Mouse (Mus musculus) macrophage (primary cell): ENCODE measurements around the gene Ankrd11. TPM values are rescaled to one million over a fixed set of nuclear protein-coding genes. Genes with fewer than 3 reads are reported as not detected.
A peak's percentile ranks its signal among the peaks of the same experiment; 100 is the strongest.

ENCODE experiments used
- H3K27ac ChIP-seq: fragments of 350-480 bp; formaldehyde crosslinking; 2 replicates; pipeline ENCODE4 v1.9.0; 2021
- H3K36me3 ChIP-seq: fragments of 350-480 bp; formaldehyde crosslinking; 2 replicates; pipeline ENCODE4 v1.9.0; 2021; ENCODE audit errors: inconsistent target
- H3K4me3 ChIP-seq: fragments of 350-480 bp; formaldehyde crosslinking; 2 replicates; pipeline ENCODE4 v1.9.0; 2021; ENCODE audit errors: inconsistent target
- H3K79me2 ChIP-seq: fragments of 350-480 bp; formaldehyde crosslinking; 2 replicates; pipeline ENCODE4 v1.9.0; 2021; ENCODE audit errors: inconsistent target
- WGBS: methylation state at CpG from one replicate; pipeline ENCODE4 v1.1.7; 2026; ENCODE audit warnings: inconsistent platforms; ENCODE audit not compliant: missing documents; 5-methylcytosine and 5-hydroxymethylcytosine counted together
- polyA plus RNA-seq: library from polyadenylated mRNA; stranded (reverse); fragments of 250-400 nt; gene quantifications from 3 replicates; pipeline ENCODE4 v1.2.4, GENCODE M21; 2018; ENCODE audit warnings: inconsistent platforms

Gene Ankrd11
- polyA plus RNA-seq, 1 experiment from 2014 or later: 46.6 TPM

DNA sequence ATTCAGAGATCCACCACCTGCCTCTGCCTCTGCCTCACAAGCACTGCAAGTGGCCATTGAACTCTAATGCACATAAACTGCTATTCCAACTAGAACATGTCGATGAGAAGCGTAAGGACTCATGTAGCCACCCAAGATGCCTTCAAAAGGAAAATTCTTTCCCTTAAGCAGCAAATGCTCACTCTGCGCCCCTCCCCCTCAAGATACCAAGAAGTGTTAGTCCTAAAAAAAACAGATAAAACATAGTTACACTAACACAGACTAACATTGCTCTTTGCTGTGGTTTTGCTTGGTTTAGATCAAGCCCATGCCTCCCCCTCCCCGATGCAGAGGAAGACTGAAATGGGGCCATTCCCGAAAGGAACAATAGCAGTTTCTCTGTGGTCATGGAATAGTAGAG is 90.6 kb downstream of the Ankrd11 start:
- peaks cover 100% of the 10 kb centered on the region for H3K79me2 ChIP-seq
- WGBS: 93% methylated on average over 5 of the region's 5 CpGs

GRCm38 (mm10) chr8:122949701-122950100 is 92.4 kb downstream of the Ankrd11 start:
- Histone ChIP-seq H3K4me3 (no peak overlapping the region), H3K79me2 (peaks cover 100% of the 10 kb centered on the region), H3K27ac (no peak overlapping the region), H3K36me3 (no peaks in the 10 kb centered on the region)
- 89% methylated on average over 5 of the region's 5 CpGs for WGBS

More for the DNA sequence above, 90.6 kb downstream of the Ankrd11 start:
- Histone ChIP-seq H3K4me3 (no peak overlapping the region), H3K36me3 (no peaks in the 10 kb centered on the region), H3K27ac (no peak overlapping the region)

DNA sequence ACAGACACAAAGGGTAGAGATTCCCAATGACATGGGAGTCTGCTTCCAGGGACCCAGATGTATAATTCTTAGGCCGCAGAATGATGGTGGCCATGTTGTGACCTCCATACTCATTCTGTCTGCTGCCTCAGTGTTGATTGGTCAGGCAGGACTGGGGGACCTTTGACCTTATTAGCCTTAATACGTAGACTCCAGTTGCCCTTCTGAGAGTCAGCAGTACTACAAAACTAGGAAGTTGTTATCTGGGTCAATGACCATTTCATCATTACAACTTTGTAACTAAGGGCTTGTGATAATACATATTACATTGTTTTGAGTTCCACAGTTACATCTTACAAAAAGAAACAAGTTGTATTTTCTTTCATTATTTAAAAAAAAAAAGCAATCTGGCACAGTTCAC is 96.3 kb downstream of the Ankrd11 start:
- Histone ChIP-seq H3K4me3 (no peak overlapping the region), H3K36me3 (no peaks in the 10 kb centered on the region)
- 67% methylated on average over 2 of the region's 2 CpGs for WGBS

DNA sequence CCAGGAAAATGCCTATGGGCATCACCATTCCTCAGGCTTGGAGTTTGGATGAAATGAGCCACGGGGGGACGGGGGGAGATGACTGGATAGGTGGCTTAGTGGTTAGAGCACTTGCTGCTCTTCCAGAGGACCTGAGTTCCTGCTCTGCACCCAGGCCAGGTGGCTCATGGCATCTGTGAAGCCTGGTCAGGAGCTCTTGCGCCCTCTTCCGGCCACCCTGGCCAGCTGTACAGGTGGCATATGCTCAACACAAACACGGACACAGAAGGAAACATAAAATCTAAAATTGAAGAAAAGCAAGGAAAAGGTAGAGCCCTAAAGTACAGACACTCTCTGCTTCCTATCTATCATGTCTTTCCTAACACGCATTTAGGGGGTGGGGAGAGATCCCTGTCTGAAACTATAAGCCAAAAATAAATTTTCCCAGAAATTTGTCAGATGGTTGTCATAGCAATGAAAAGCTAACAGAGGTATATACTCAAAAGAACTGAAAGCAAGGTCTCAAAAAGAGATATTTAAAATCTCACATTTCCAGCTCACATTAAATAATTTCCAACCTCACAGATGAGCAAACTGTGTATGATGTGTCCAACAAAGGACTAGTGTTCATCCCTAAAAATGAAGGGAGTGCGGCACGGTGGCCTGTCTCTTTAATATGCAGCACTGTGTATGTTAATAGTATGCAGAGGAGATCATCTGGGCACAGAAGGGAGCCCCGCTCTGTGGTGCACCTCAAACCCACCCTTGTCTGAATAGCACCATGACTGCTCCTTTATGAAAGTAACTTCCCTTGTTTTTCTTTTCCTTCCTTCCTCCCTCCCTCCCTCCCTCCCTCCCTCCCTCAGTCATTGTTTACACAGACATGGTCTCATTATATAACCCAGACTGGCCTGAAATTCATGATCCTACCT is 99.0 kb downstream of the Ankrd11 start:
- H3K36me3 ChIP-seq: no peaks in the 10 kb centered on the region
- no peak overlapping the region for H3K27ac ChIP-seq
- 72% methylated on average over 9 of the region's 9 CpGs for WGBS
- peaks cover 100% of the 10 kb centered on the region for H3K79me2 ChIP-seq
- H3K4me3 ChIP-seq: no peak overlapping the region

More for the DNA sequence above, 96.3 kb downstream of the Ankrd11 start:
- Histone ChIP-seq H3K79me2 (peaks cover 100% of the 10 kb centered on the region), H3K27ac (no peak overlapping the region)

DNA sequence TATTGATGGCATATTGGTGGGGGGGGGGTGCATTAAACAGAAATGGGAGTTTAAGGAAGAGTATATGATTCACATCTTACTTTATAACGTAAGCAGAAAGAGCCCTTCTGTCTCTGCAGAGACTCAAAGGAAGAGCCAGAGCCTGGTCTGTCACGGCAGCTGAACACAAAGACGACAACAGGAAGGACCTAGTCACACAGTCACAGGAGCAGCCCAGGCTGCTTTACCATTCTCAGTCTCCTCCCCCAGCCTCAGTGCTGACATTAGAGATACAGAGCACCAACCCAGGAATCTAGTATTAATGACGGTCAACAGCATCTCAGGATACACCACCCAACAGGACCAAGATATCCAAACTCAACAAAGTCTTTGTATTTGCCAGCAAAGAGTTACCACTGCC is 103.5 kb downstream of the Ankrd11 start:
- 10% methylated on average over 4 of the region's 4 CpGs for WGBS
- Histone ChIP-seq H3K36me3 (no peaks in the 10 kb centered on the region), H3K27ac (peak overlapping the region; percentile 28; the same call in 1 of the 2 replicates), H3K4me3 (no peak overlapping the region), H3K79me2 (peaks cover 95% of the 10 kb centered on the region)

- no peak overlapping the region for H3K4me3 ChIP-seq
- 80% methylated on average over 3 of the region's 3 CpGs for WGBS
- peak overlapping the region; percentile 28 for H3K27ac ChIP-seq
- H3K79me2 ChIP-seq: peaks cover 95% of the 10 kb centered on the region
- no peaks in the 10 kb centered on the region for H3K36me3 ChIP-seq
Observed at GRCm38 (mm10) chr8:122938170-122938569, 103.9 kb downstream of the Ankrd11 start.

GRCm38 (mm10) chr8:122937545-122938053 is 104.5 kb downstream of the Ankrd11 start:
- WGBS: 61% methylated on average over 2 of the region's 2 CpGs
- H3K79me2 ChIP-seq: peaks cover 95% of the 10 kb centered on the region
- peak overlapping the region; percentile 28; the same call in 1 of the 2 replicates for H3K27ac ChIP-seq
- no peak overlapping the region for H3K4me3 ChIP-seq
- H3K36me3 ChIP-seq: no peaks in the 10 kb centered on the region

DNA sequence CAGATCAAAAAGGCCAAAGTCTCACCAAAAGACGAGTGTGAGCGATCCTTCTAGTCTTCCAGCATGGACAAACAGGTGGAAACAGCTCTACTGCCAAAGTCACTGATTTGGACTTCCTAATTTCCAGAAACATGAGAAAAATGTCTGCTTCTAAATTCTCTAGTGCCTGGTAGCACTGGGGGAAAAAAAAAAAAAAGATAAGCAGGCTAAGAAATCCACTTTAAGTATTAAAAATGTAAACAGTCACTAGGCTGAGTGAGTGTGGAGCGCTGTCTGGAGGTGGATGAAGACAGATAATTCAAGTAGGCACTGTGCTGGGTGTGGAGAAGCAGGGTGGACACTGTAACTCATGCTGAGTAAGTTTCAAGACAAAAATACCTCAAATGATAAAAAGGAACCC is 106.2 kb downstream of the Ankrd11 start:
- WGBS: 100% methylated on average over 3 of the region's 3 CpGs
- peaks cover 95% of the 10 kb centered on the region for H3K79me2 ChIP-seq
- H3K36me3 ChIP-seq: no peaks in the 10 kb centered on the region
- no peak overlapping the region for H3K27ac ChIP-seq
- H3K4me3 ChIP-seq: no peak overlapping the region

- no peak overlapping the region for H3K27ac ChIP-seq
- H3K79me2 ChIP-seq: peaks cover 95% of the 10 kb centered on the region
- H3K4me3 ChIP-seq: no peak overlapping the region
- WGBS: 100% methylated on average over 1 of the region's 1 CpGs
- no peaks in the 10 kb centered on the region for H3K36me3 ChIP-seq
Observed at GRCm38 (mm10) chr8:122935118-122935517, 107.0 kb downstream of the Ankrd11 start.

DNA sequence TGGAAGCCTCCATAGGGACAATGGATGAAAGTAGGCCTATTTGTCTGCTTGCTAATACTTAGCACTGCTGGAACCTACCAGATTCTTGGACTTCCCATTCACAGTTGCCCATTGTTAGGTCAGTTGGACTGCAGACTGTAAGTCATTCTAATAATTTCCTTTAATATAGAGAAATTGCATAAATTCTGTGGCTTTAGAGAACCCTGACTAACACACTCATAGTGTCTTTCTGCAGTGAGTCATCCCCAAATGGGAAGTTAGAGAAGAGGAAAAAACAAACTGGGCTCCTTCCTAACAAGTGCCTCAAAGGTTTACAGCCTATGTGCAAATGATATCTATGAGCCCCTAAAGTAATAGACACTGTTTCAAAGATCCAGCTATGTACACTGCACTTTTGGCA is 108.1 kb downstream of the Ankrd11 start:
- no peak overlapping the region for H3K4me3 ChIP-seq
- H3K36me3 ChIP-seq: no peaks in the 10 kb centered on the region
- H3K79me2 ChIP-seq: peaks cover 95% of the 10 kb centered on the region
- H3K27ac ChIP-seq: peak overlapping the region; percentile 59

- peaks cover 95% of the 10 kb centered on the region for H3K79me2 ChIP-seq
- peak overlapping the region; percentile 59 for H3K27ac ChIP-seq
- H3K36me3 ChIP-seq: no peaks in the 10 kb centered on the region
- H3K4me3 ChIP-seq: no peak overlapping the region
- WGBS: 8% methylated on average over 2 of the region's 2 CpGs
Observed at GRCm38 (mm10) chr8:122932561-122932959, 109.5 kb downstream of the Ankrd11 start.

- Histone ChIP-seq H3K36me3 (no peaks in the 10 kb centered on the region), H3K4me3 (no peak overlapping the region), H3K27ac (peak overlapping the region; percentile 59), H3K79me2 (peaks cover 95% of the 10 kb centered on the region)
- WGBS: 38% methylated on average over 3 of the region's 3 CpGs
Observed at GRCm38 (mm10) chr8:122931834-122932560, 110.1 kb downstream of the Ankrd11 start.

- Histone ChIP-seq H3K4me3 (no peak overlapping the region), H3K27ac (peak overlapping the region; percentile 35), H3K36me3 (no peaks in the 10 kb centered on the region), H3K79me2 (peaks cover 99% of the 10 kb centered on the region)
- WGBS: 3% methylated on average over 7 of the region's 7 CpGs
Observed at GRCm38 (mm10) chr8:122928631-122929224, 113.3 kb downstream of the Ankrd11 start.

- H3K27ac ChIP-seq: no peak overlapping the region
- H3K36me3 ChIP-seq: no peaks in the 10 kb centered on the region
- WGBS: 72% methylated on average over 3 of the region's 3 CpGs
- H3K79me2 ChIP-seq: peaks cover 95% of the 10 kb centered on the region
- H3K4me3 ChIP-seq: no peak overlapping the region
Observed at GRCm38 (mm10) chr8:122927841-122928240, 114.2 kb downstream of the Ankrd11 start.
